Mouse (Mus musculus) retina, postnatal 7 days (tissue): ENCODE data around the gene Psmb2.

Experiments
- DNase-seq: peaks from one replicate; pipeline ENCODE4 v3.0.0-alpha.2; 2012; ENCODE audit warnings: low read depth, low spot score

Psmb2 gene

DNA sequence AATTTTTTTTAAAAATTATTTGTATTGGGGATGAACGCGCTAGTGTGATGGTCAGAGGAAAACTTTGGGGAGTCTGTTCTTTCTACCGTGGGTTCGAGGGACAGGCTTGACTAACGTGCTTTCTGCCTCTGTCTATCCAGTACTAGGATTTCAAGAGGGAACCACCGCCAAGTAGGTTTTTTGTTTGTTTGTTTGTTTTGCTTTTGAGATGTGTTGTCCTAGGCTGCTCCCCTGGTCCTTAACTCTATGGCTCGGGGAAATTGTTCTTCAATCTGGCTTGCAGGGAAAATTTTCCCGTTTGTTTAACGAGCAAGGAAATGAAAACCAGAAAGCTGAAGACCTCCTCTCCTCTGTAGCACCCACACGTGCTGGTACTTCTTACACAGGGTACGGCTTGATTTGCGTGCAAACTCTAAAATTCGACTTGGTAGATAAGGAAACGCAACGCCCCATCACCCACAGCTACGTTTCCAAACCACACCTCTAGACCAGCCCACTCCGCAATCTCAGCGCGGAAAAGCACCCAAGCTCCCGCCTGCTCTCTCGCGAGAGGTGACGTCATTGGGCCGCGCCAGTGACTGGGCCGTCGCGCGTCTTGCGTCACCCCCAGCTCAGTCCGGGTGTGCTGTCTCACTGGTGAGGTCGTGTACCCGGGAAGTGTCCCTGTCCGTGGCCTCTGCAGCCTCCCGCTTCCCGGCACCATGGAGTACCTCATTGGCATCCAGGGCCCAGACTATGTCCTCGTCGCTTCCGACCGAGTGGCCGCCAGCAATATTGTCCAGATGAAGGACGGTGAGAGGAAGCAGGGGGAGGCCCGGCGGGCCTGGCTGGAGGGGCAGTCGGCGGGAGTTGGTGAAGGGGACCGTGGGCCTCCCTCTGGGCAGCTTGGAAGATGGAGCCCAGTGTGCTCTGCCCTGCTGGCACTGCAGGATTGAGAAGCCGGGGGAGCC is at the start of gene Psmb2:
Gene Psmb2, plus strand, starts transcription at position 577 of the 950 bp plus-strand sequence.
- DNase-seq = peak; percentile 98

GRCm38 (mm10) chr4:126631922-126632321 is 45.5 kb upstream of the Psmb2 start:
- DNase-seq = no peak

DNA sequence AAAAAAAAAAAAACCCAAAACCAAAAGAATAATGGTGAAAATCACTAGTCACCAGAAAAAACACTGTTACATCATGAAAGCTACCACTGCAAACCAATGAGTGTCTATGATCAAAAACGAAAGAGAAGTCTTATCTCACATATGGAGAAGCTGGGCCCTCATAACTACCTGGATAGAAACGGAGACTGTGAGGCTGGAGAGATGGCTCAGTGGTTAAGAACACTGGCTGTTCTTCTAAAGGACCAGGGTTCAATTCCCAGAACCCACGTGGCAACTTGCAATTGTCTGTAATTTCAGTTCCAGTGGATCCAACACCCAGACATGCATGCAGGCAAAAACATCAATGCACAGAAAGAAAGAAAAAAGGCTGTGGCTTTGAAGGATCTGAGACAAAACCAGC is 44.8 kb upstream of the Psmb2 start:
- DNase-seq = no peak

DNA sequence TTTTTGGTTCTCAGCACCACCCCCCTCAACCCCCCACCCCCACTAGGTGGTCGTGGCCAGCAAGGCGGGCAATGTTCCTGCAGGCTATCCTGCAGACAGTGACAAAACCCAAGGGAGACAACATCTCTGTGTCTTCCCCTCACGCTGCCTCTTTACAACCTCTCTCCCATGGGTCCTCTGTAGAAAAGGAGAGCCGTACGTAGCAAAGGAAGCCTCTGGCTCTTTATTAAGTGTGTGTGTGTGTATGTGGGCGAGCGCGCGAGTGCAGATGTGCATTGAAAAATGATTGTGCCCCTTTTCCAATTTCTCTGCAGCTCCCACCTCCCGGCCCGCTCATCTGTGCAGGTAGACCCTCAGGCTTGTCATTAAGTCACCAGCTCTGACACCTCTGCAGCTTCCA is 41.1 kb upstream of the Psmb2 start:
- no peak for DNase-seq

- no peak for DNase-seq
These were observed 40.0 kb upstream of the Psmb2 start for GRCm38 (mm10) chr4:126637446-126637845.

DNA sequence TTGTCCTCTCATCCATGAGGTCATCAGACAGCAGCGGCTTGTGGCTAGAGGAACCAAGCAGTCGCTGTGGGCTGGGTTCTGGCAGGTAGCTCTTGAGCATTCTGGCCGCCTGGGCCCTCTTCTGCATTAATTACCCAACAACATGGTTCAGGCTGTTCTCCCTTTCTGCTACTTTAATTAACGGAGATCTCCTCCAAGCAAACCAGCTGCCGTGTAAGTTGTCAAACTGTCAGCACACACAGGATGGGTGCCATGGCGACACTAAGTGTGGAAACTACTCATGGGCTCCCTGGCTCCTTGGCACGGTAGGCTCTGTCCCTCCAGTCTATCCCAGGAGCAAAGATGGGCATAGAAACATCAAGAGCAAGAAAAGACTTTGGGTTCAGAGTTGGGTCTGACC is 38.1 kb upstream of the Psmb2 start:
- no peak for DNase-seq

GRCm38 (mm10) chr4:126641901-126642300 is 35.5 kb upstream of the Psmb2 start:
- no peak for DNase-seq

GRCm38 (mm10) chr4:126643815-126644214 is 33.6 kb upstream of the Psmb2 start:
- no peak for DNase-seq

DNA sequence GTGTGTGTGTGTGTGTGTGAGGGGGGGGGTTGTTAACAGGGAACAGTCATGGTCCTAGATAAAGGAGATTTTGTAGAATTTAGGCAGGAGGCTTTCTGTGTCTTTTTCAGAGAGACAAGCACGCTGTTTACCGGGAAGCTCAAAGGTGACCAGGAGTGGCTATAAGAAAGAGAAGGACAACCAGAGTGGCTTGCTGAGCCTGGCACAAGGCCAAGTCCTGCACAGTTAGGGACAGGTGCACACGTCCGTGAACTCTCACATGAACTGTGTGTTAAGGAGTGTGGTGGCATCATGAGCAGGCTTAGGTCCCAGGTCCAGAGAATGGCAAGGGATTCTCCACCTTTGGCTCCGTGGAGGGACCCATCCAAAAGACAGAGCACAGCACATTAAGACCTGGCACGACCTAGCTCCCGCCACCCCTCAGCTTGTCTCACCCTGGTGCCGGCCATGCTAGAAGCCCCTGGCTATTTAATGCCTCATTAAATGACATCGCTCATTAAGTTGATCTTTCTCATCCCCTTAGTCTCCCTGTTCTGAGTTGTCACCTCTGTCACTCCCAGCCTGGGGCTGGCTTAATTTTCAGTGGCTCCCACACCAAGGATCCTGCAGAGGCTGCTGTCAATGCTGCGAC is 33.0 kb upstream of the Psmb2 start:
- DNase-seq = no peak

GRCm38 (mm10) chr4:126647996-126648910 is 29.2 kb upstream of the Psmb2 start:
- peak; percentile 51 for DNase-seq

- DNase-seq = no peak
These were observed 24.3 kb upstream of the Psmb2 start for GRCm38 (mm10) chr4:126653148-126653547.

GRCm38 (mm10) chr4:126655356-126655755 is 22.1 kb upstream of the Psmb2 start:
- no peak for DNase-seq

- no peak for DNase-seq
These were observed 16.2 kb upstream of the Psmb2 start for GRCm38 (mm10) chr4:126661249-126661648.

GRCm38 (mm10) chr4:126667075-126667474 is 10.4 kb upstream of the Psmb2 start:
- no peak for DNase-seq

- DNase-seq = no peak
These were observed 4.9 kb downstream of the Psmb2 start for GRCm38 (mm10) chr4:126682298-126682697.

DNA sequence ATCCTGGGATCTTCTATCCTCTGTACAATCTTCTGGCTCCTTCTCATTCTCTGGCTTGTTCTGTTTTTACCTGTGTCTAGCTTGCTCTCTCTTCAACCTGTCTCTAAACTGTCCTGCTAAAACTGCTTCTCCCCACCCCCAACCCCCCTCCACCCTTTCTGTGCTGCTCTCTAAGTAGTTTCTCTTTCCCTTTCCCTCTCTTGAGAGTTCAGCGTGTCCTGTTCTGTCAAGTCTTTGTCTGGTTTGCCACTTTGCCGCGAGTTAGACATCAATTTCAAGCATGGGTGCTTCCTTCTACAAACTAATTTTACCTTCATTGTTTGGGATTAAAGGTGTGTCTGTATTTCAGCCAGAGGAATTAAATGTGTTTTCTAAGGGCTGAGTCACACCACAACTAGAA is 5.7 kb downstream of the Psmb2 start:
- no peak for DNase-seq

DNA sequence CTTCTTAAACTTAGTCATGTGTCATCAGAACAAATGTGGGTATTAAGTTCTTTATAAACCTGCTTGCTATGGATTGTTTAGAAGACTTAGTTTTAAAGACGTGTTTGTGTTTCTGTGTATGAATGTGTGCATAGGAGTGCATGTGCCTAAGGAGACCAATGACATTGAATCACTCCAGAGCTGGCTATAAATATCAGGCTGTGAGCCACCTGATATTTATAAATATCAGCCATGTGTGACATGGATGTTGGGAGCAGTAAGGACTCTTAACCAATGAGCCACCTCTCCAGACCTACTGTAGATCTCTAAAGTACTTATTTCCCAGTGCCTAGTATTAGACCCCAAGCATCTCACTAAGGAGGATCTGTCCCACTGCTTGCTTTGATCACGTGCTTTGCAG is 12.0 kb downstream of the Psmb2 start:
- DNase-seq = no peak

DNA sequence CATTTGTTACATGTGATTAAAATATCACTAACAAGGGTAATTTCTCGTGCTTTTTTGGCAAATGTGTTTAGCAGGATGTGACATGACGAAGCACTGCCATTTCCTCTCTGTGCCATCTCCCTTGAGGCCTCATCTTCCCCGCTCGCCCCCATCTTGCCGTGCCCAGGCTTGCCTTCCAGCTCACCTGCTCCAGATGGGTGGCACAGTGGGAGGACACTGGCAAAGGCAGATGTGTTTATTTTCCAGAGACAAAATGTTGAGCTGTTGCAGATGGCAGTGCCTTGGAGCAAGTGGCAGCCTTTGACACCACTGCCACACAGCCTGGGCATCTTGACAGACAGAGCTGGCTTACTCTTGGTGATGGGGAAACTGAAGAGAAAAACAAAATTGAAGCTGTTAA is 15.6 kb downstream of the Psmb2 start:
- no peak for DNase-seq

GRCm38 (mm10) chr4:126696908-126697307 is 19.5 kb downstream of the Psmb2 start:
- no peak for DNase-seq

DNA sequence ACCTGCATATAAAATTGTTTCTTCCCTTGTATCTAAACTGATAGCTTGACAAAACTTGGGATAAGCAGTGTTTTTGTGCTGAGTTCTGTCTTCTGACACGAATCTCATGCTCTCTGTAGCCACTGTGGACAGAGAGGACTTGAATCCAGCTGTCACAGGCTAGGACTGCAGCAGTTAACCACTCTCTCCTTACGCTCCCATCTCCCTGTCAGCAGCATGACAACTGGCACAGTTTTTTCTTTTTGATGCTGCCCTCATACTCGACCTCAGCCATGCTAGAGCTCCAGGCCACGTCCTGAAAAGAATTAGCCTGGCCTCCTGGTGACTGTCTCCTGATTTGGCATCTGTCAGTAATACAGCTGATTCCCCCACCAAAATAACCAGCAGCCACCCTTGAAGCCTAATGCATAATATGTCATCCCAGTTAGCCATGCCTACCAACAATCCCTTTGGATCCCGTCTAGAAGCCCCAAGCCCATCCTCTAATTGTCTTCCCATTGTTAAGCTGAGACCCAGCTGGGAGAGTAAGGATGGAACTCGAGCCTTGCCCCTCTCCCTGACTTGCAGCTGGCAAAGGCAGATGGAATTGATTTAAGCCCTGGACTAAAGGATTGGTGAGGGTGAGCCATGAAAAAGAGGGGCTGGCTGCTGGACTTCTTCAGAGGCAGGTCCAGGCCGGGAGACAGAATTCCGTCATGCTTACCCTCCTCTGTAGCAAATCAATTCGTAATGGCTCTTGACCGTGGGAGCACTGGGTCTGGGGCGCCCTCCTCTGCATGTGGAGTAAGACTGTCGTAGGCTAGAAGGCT is 29.4 kb downstream of the Psmb2 start:
- no peak for DNase-seq

GRCm38 (mm10) chr4:126707439-126707826 is 30.0 kb downstream of the Psmb2 start:
- no peak for DNase-seq
